16 mouse cellular contexts compared by ENCODE assay signal in genomic region chr15:59261380-59261779, GRCm38 (mm10).
"Had no signal": no experiment of that assay in that cellular context is flagged by ENCODE, and none has a peak within 500 bp of the region (broad histone marks: within the 10 kb centered on the region; RNA-seq: fewer than 3 reads in every experiment).

No protein-coding gene starts in this region.

- ATAC-seq: hindbrain, postnatal 0 days; midbrain, embryonic 15.5 days had no signal

- H3K4me3 ChIP-seq: layer of hippocampus, adult 2 months; limb, embryonic 12.5 days; lung, embryonic 15.5 days; midbrain, embryonic 15.5 days; neural tube, embryonic 12.5 days had no signal

- DNase-seq: lung, postnatal 14 days; retina, postnatal 1 day; right cerebral cortex, postnatal 4 days; spleen, adult 18-20 months; thymus, adult 18-20 months; thymus, postnatal 14 days had no signal

- H3K9me3 ChIP-seq: limb, embryonic 12.5 days; lung, embryonic 15.5 days; megakaryocyte, embryonic 14.5 days; midbrain, embryonic 15.5 days; neural tube, embryonic 12.5 days had no signal

- H3K9ac ChIP-seq: limb, embryonic 12.5 days; liver, embryonic 14.5 days; lung, embryonic 15.5 days; midbrain, embryonic 15.5 days; neural tube, embryonic 12.5 days had no signal

- H3K27ac ChIP-seq: hindbrain, postnatal 0 days; layer of hippocampus, adult 2 months; limb, embryonic 12.5 days; liver, embryonic 14.5 days; lung, embryonic 15.5 days; macrophage; midbrain, embryonic 15.5 days; neural tube, embryonic 12.5 days had no signal

- H3K27me3 ChIP-seq: limb, embryonic 12.5 days; lung, embryonic 15.5 days; midbrain, embryonic 15.5 days; neural tube, embryonic 12.5 days had no signal

- H3K4me1 ChIP-seq: limb, embryonic 12.5 days; midbrain, embryonic 15.5 days; neural tube, embryonic 12.5 days had no signal

- H3K36me3 ChIP-seq: limb, embryonic 12.5 days; lung, embryonic 15.5 days; midbrain, embryonic 15.5 days; neural tube, embryonic 12.5 days had no signal

- H3K4me2 ChIP-seq: limb, embryonic 12.5 days; lung, embryonic 15.5 days; midbrain, embryonic 11.5 days; midbrain, embryonic 15.5 days; neural tube, embryonic 12.5 days had no signal
